Mouse (Mus musculus) heart, embryonic 11.5 days (tissue): ENCODE results near the gene Dlx4. TPM values are rescaled to one million over a fixed set of nuclear protein-coding genes. Genes with fewer than 3 reads are reported as not detected.

Experiments
- polyA plus RNA-seq: library from polyadenylated mRNA; unstranded; fragments of >200 nt; fragmentation: Nextera tagmentation; extraction: Ambion mirVana; gene quantifications from 2 replicates; pipeline ENCODE4 v1.2.1, GENCODE M21; 2014

Gene Dlx4
- polyA plus RNA-seq, 1 experiment from 2014 or later: not detected

Other genes with a start within 250 kb of the Dlx4 start
- gene Col1a1, start 210.0 kb downstream of the Dlx4 start, polyA plus RNA-seq: 129 and 157 TPM in 2 replicates
- gene Hils1, start 178.7 kb downstream of the Dlx4 start, polyA plus RNA-seq: 0.24 TPM in 1 of 2 replicates, not detected in the other
- gene Sgca, start 169.9 kb downstream of the Dlx4 start, polyA plus RNA-seq: 24.7 and 25.3 TPM in 2 replicates
- gene Ppp1r9b, start 155.2 kb downstream of the Dlx4 start, polyA plus RNA-seq: 11.4 and 16.3 TPM in 2 replicates
- 16.0 and 16.3 TPM in 2 replicates for gene Samd14, start 136.4 kb downstream of the Dlx4 start, polyA plus RNA-seq
- gene Pdk2, start 104.9 kb downstream of the Dlx4 start, polyA plus RNA-seq: 45.6 and 53.0 TPM in 2 replicates
- gene Itga3, start 69.5 kb downstream of the Dlx4 start, polyA plus RNA-seq: 8.5 and 9.7 TPM in 2 replicates
- 0.30 and 0.40 TPM in 2 replicates for gene Dlx3, start 26.1 kb downstream of the Dlx4 start, polyA plus RNA-seq
- 0.13 TPM in 1 of 2 replicates, not detected in the other for gene Tac4, start 115.3 kb upstream of the Dlx4 start, polyA plus RNA-seq
- 43.2 and 55.1 TPM in 2 replicates for gene Kat7, start 164.0 kb upstream of the Dlx4 start, polyA plus RNA-seq
- 14.3 and 19.4 TPM in 2 replicates for gene Fam117a, start 190.8 kb upstream of the Dlx4 start, polyA plus RNA-seq
- 92.4 and 95.9 TPM in 2 replicates for gene Slc35b1, start 238.4 kb upstream of the Dlx4 start, polyA plus RNA-seq